Mouse (Mus musculus) heart, embryonic 13.5 days (tissue): ENCODE data around the gene Tnnc1. TPM values are rescaled to one million over a fixed set of nuclear protein-coding genes. Genes with fewer than 3 reads are reported as not detected.

Source experiments
- ATAC-seq: fragments of 200-750 bp; cut with Nextera tagmentation; 2 replicates; pipeline ENCODE4 v1.8.0; 2017; ENCODE audit warnings: moderate TSS enrichment; ENCODE audit not compliant: insufficient number of reproducible peaks, low FRiP score, low TSS enrichment; ENCODE audit errors: extremely low read depth
- H3K27ac ChIP-seq: fragments of 300-500 bp; sonication (generic); replicated peaks from 2 replicates; pipeline ENCODE4 v1.5.1; 2015; ENCODE audit warnings: moderate library complexity, mild to moderate bottlenecking, inconsistent platforms
- H3K27me3 ChIP-seq: fragments of 300-500 bp; sonication (generic); replicated peaks from 2 replicates; pipeline ENCODE4 v1.6.1; 2015; ENCODE audit warnings: mild to moderate bottlenecking, inconsistent platforms
- H3K36me3 ChIP-seq: fragments of 300-500 bp; sonication (generic); 2 replicates; pipeline ENCODE4 v1.6.1; 2015; ENCODE audit warnings: mild to moderate bottlenecking, inconsistent platforms
- H3K4me1 ChIP-seq: fragments of 300-500 bp; sonication (generic); 2 replicates; pipeline ENCODE4 v1.6.1; 2015; ENCODE audit warnings: inconsistent platforms
- H3K4me2 ChIP-seq: fragments of 300-500 bp; sonication (generic); 2 replicates; pipeline ENCODE4 v1.6.1; 2015; ENCODE audit warnings: inconsistent platforms, mild to moderate bottlenecking, moderate library complexity
- H3K4me3 ChIP-seq: fragments of 300-500 bp; sonication (generic); 2 replicates; pipeline ENCODE4 v1.5.1; 2015; ENCODE audit warnings: moderate library complexity, mild to moderate bottlenecking, inconsistent platforms
- H3K9ac ChIP-seq: fragments of 300-500 bp; sonication (generic); 2 replicates; pipeline ENCODE4 v1.6.1; 2015; ENCODE audit warnings: inconsistent platforms, mild to moderate bottlenecking, moderate library complexity
- H3K9me3 ChIP-seq: fragments of 300-500 bp; sonication (generic); 2 replicates; pipeline ENCODE4 v1.6.1; 2016; ENCODE audit warnings: inconsistent platforms
- WGBS: fragments of 180-500 bp; shearing (Covaris S2); methylation state at CpG from one replicate; pipeline ENCODE4 v1.1.7; 2015; ENCODE audit warnings: mixed read lengths; 5-methylcytosine and 5-hydroxymethylcytosine counted together
- polyA plus RNA-seq: library from polyadenylated mRNA; unstranded; fragments of >200 nt; fragmentation: Nextera tagmentation; extraction: Ambion mirVana; gene quantifications from 2 replicates; pipeline ENCODE4 v1.2.1, GENCODE M21; 2015

Gene Tnnc1
- polyA plus RNA-seq, 1 experiment from 2014 or later = 3,442 TPM

DNA sequence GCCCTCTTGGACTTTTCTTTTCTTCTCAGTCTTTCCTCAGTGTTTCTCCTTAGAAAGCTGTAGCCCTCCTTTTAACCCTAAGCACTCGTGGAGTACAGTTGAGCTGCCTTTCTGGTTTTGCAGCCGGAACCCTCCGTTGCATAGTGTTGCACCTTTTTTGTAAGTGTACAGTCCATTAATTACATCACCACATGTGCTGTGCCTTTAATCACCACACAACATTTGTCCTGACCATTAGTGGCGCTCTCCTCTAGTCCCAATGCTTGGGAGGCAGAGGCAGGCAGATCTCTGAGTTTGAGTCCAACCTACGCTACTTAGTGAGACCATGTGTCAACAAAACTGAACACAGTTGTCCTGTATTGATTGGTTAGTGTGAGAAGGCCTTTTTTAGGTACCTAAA lies 44.0 kb downstream of the Tnnc1 start:
- 86% methylated on average over 5 of the region's 5 CpGs for WGBS
- H3K9me3 ChIP-seq = no peaks in the 10 kb centered on the region
- no peak overlapping the region; the same call in 1 of the 2 replicates for H3K27ac ChIP-seq
- H3K4me3 ChIP-seq = peak overlapping the region; percentile 71
- H3K4me1 ChIP-seq = peaks cover 24% of the 10 kb centered on the region
- no peaks in the 10 kb centered on the region for H3K27me3 ChIP-seq
- no peak for ATAC-seq
- H3K36me3 ChIP-seq = peaks cover 47% of the 10 kb centered on the region
- H3K9ac ChIP-seq = peak overlapping the region; percentile 94
- peak overlapping the region; percentile 87 for H3K4me2 ChIP-seq

DNA sequence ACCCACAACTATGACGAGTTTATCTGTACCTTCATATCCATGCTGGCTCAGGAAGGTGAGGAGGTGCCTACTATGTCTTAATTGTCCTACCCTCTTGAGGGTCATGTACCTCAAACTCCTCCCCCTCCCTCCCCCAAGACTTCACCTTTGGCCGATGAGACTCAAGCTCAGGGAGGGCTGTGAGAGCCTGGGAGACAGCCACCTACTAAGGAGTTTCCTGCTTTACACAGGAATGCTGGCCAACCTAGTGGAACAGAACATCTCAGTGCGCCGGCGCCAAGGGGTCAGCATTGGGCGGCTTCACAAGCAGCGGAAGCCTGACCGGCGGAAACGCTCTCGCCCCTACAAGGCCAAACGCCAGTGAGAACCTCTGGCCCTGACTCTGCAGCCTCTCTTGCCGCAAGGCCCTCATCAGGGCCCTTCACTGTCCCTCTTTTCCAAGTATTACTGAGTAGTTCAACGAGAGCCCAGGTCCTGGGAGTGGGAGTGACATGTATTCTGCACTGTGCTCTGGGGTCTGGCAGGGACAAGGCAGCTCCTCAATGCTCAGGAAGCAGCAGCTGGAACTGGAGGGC lies 50.5 kb downstream of the Tnnc1 start:
- H3K36me3 ChIP-seq = peaks cover 89% of the 10 kb centered on the region
- 91% methylated on average over 14 of the region's 14 CpGs for WGBS
- no peaks in the 10 kb centered on the region for H3K4me1 ChIP-seq
- no peak overlapping the region for H3K4me3 ChIP-seq
- H3K4me2 ChIP-seq = no peak overlapping the region
- H3K27me3 ChIP-seq = no peaks in the 10 kb centered on the region
- no peak overlapping the region for H3K27ac ChIP-seq
- H3K9me3 ChIP-seq = no peaks in the 10 kb centered on the region
- H3K9ac ChIP-seq = no peak overlapping the region
- ATAC-seq = no peak

DNA sequence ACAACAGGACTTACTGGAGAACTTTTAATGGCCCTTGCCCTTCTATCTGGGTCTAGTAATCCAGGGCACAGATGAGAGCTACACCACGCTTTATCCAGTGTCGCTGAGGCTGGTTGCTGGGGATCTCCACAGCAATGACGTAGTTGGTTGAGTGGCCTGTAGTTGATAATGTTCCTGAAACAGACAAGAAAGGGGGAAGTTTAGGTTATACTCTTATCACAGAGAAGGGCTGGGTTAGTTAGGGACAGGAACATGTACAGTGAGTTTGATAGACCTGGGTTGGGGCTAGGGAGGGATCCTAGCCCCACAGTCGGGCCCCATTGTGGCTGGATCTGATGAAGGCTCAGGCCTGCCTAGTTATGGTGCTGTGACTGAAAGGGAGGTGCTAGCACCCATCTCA lies 52.3 kb downstream of the Tnnc1 start:
- no peak for ATAC-seq

DNA sequence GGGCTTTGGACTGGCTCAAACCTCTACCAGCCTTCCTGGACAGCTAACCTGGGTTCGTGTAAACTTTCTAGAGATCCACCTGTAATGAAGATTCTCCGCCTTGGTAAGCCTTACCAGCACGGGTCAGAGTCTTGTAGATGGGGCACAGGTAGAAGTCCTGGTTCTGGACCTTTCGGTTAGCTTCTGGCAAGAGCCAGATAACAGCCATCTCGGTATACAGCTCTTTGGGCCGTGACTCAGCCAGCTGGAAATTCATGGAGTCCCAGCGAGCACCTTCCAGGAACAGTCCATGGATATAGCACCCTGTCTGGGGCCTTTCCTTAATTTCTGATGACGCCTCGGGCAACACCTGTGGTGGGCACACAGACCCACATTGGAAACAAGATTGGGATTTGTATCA lies 52.8 kb downstream of the Tnnc1 start:
- 85% methylated on average over 9 of the region's 9 CpGs for WGBS
- Histone ChIP-seq H3K36me3 (peaks cover 65% of the 10 kb centered on the region), H3K4me1 (no peaks in the 10 kb centered on the region), H3K27ac (no peak overlapping the region), H3K4me3 (no peak overlapping the region), H3K27me3 (no peaks in the 10 kb centered on the region), H3K9me3 (no peaks in the 10 kb centered on the region), H3K4me2 (no peak overlapping the region), H3K9ac (no peak overlapping the region)
- ATAC-seq = no peak

More for the DNA sequence above, 52.3 kb downstream of the Tnnc1 start:
- Histone ChIP-seq H3K9ac (no peak overlapping the region), H3K4me2 (no peak overlapping the region), H3K27me3 (no peaks in the 10 kb centered on the region), H3K4me3 (no peak overlapping the region), H3K9me3 (no peaks in the 10 kb centered on the region), H3K36me3 (peaks cover 71% of the 10 kb centered on the region), H3K4me1 (no peaks in the 10 kb centered on the region), H3K27ac (no peak overlapping the region)
- 87% methylated on average over 4 of the region's 4 CpGs for WGBS

Other genes starting within 250 kb of the Tnnc1 start
- gene Glt8d1, start 206.9 kb upstream of the Tnnc1 start, polyA plus RNA-seq = 46.8 and 51.9 TPM in 2 replicates
- gene Spcs1, start 206.6 kb upstream of the Tnnc1 start, polyA plus RNA-seq = 340 and 382 TPM in 2 replicates
- 93.0 and 102 TPM in 2 replicates for gene Pbrm1, start 189.2 kb upstream of the Tnnc1 start, polyA plus RNA-seq
- gene Gnl3, start 189.2 kb upstream of the Tnnc1 start, polyA plus RNA-seq = 61.2 and 64.9 TPM in 2 replicates
- 78.4 and 81.9 TPM in 2 replicates for gene Smim4, start 79.4 kb upstream of the Tnnc1 start, polyA plus RNA-seq
- gene Nt5dc2, start 77.3 kb upstream of the Tnnc1 start, polyA plus RNA-seq = 300 and 318 TPM in 2 replicates
- gene Stab1, start 39.7 kb upstream of the Tnnc1 start, polyA plus RNA-seq = 43.2 and 49.5 TPM in 2 replicates
- gene Nisch, start 8.6 kb downstream of the Tnnc1 start, polyA plus RNA-seq = 340 and 345 TPM in 2 replicates
- gene Sema3g, start 9.5 kb downstream of the Tnnc1 start, polyA plus RNA-seq = 0.51 TPM in 2 replicates
- gene Phf7, start 43.0 kb downstream of the Tnnc1 start, polyA plus RNA-seq = 7.8 and 8.2 TPM in 2 replicates
- gene Bap1, start 43.1 kb downstream of the Tnnc1 start, polyA plus RNA-seq = 52.0 and 59.1 TPM in 2 replicates
- 0.94 and 1.3 TPM in 2 replicates for gene Dnah1, start 115.6 kb downstream of the Tnnc1 start, polyA plus RNA-seq
- gene Capn7, start 128.3 kb downstream of the Tnnc1 start, polyA plus RNA-seq = 32.8 and 36.7 TPM in 2 replicates
- gene Sh3bp5, start 227.8 kb downstream of the Tnnc1 start, polyA plus RNA-seq = 26.7 and 28.2 TPM in 2 replicates